Mouse (Mus musculus) limb, embryonic 14.5 days (tissue): ENCODE results near the gene Slc4a8. TPM values are rescaled to one million over a fixed set of nuclear protein-coding genes. Genes with fewer than 3 reads are reported as not detected.

Experiments used
- ATAC-seq: fragments of 200-750 bp; cut with Nextera tagmentation; 2 replicates; pipeline ENCODE4 v1.8.0; 2017; ENCODE audit warnings: low read depth, moderate number of reproducible peaks, moderate TSS enrichment; ENCODE audit not compliant: low FRiP score
- DNase-seq: peaks from one replicate; pipeline ENCODE4 v3.0.0-alpha.2; 2015; ENCODE audit warnings: low spot score
- H3K27ac ChIP-seq: fragments of 300-500 bp; sonication (generic); replicated peaks from 2 replicates; pipeline ENCODE4 v1.5.1; 2014; ENCODE audit warnings: low read depth, mild to moderate bottlenecking, low read length, moderate library complexity, mixed read lengths
- H3K27me3 ChIP-seq: fragments of 300-500 bp; sonication (generic); 2 replicates; pipeline ENCODE4 v1.6.1; 2014; ENCODE audit warnings: low read length, mixed read lengths; ENCODE audit not compliant: control insufficient read depth, insufficient read depth
- H3K36me3 ChIP-seq: fragments of 300-500 bp; sonication (generic); 2 replicates; pipeline ENCODE4 v1.6.1; 2014; ENCODE audit warnings: mild to moderate bottlenecking, low read length, moderate library complexity, mixed read lengths; ENCODE audit not compliant: control insufficient read depth, insufficient read depth
- H3K4me1 ChIP-seq: fragments of 300-500 bp; sonication (generic); 2 replicates; pipeline ENCODE4 v1.6.1; 2014; ENCODE audit warnings: antibody characterized with exemption, low read length, mixed read lengths; ENCODE audit not compliant: control insufficient read depth, insufficient read depth
- H3K4me2 ChIP-seq: fragments of 300-500 bp; sonication (generic); replicated peaks from 2 replicates; pipeline ENCODE4 v1.6.1; 2014; ENCODE audit warnings: low read depth, mild to moderate bottlenecking, low read length, moderate library complexity; ENCODE audit not compliant: severe bottlenecking
- H3K4me3 ChIP-seq: fragments of 300-500 bp; sonication (generic); replicated peaks from 2 replicates; pipeline ENCODE4 v1.5.1; 2014; ENCODE audit warnings: low read length
- H3K9ac ChIP-seq: fragments of 300-500 bp; sonication (generic); 2 replicates; pipeline ENCODE4 v1.6.1; 2014; ENCODE audit warnings: mild to moderate bottlenecking, low read depth, low read length, moderate library complexity; ENCODE audit not compliant: severe bottlenecking
- H3K9me3 ChIP-seq: fragments of 300-500 bp; sonication (generic); 2 replicates; pipeline ENCODE4 v1.6.1; 2016; ENCODE audit warnings: low read length; ENCODE audit not compliant: control insufficient read depth
- POLR2A ChIP-seq: fragments of 200-500 bp; IDR thresholded peaks from 2 replicates; pipeline ENCODE4 v1.8.0; 2012; ENCODE audit warnings: inconsistent platforms, mild to moderate bottlenecking, moderate library complexity, borderline replicate concordance; ENCODE audit not compliant: insufficient read depth, insufficient read length; ENCODE audit errors: extremely low read depth
- WGBS: fragments of 180-500 bp; shearing (Covaris S2); extraction: QIAGEN DNeasy Blood & Tissue Kit; methylation state at CpG from one replicate; pipeline ENCODE4 v1.1.7; 2014; 5-methylcytosine and 5-hydroxymethylcytosine counted together
- polyA plus RNA-seq, 2 experiments: library from polyadenylated mRNA; depleted of rRNA in 1 of 2; stranded (reverse) in 1 of 2; unstranded in 1 of 2; fragments of >200 nt; fragmentation: Nextera tagmentation in 1 of 2; extraction: Ambion mirVana in 1 of 2; gene quantifications; 2 replicates each; pipeline versions ENCODE4 v1.2.1 to v1.2.3; 2012 to 2014

Gene Slc4a8
- polyA plus RNA-seq, 2 experiments: 2.9 to 3.8 TPM

GRCm38 (mm10) chr15:100719217-100719616 lies 42.3 kb upstream of the Slc4a8 start:
- WGBS: 97% methylated on average over 5 of the region's 5 CpGs

GRCm38 (mm10) chr15:100720066-100720465 lies 41.5 kb upstream of the Slc4a8 start:
- no peak for ATAC-seq
- peak; percentile 16 for DNase-seq
- H3K27ac ChIP-seq: no peak overlapping the region
- no peaks in the 10 kb centered on the region for H3K27me3 ChIP-seq
- no peak overlapping the region for H3K4me2 ChIP-seq
- H3K36me3 ChIP-seq: no peaks in the 10 kb centered on the region
- no peaks in the 10 kb centered on the region for H3K4me1 ChIP-seq
- WGBS: 72% methylated on average over 10 of the region's 10 CpGs
- H3K9ac ChIP-seq: no peak overlapping the region
- TF ChIP-seq POLR2A: no peak
- no peak overlapping the region for H3K4me3 ChIP-seq
- 0 out of 2 replicates have a peak, but pooled peaks cover 3% of the 10 kb centered on the region for H3K9me3 ChIP-seq

More at GRCm38 (mm10) chr15:100719217-100719616, 42.3 kb upstream of the Slc4a8 start:
- Histone ChIP-seq H3K27me3 (no peaks in the 10 kb centered on the region), H3K4me3 (no peak overlapping the region), H3K4me1 (no peaks in the 10 kb centered on the region), H3K9ac (no peak overlapping the region), H3K9me3 (0 out of 2 replicates have a peak, but pooled peaks cover 3% of the 10 kb centered on the region), H3K27ac (no peak overlapping the region), H3K4me2 (no peak overlapping the region), H3K36me3 (no peaks in the 10 kb centered on the region)
- DNase-seq: no peak
- no peak for ATAC-seq
- TF ChIP-seq POLR2A: no peak

- DNase-seq (no peak), ATAC-seq (no peak)
- Histone ChIP-seq H3K4me2 (no peak overlapping the region), H3K4me1 (no peaks in the 10 kb centered on the region), H3K9me3 (0 out of 2 replicates have a peak, but pooled peaks cover 3% of the 10 kb centered on the region), H3K36me3 (no peaks in the 10 kb centered on the region), H3K27me3 (no peaks in the 10 kb centered on the region), H3K9ac (no peak overlapping the region), H3K27ac (no peak overlapping the region), H3K4me3 (no peak overlapping the region)
- WGBS: 75% methylated on average over 5 of the region's 5 CpGs
- TF ChIP-seq POLR2A: no peak
Observed at GRCm38 (mm10) chr15:100721445-100721844, 40.1 kb upstream of the Slc4a8 start.

- Histone ChIP-seq H3K27me3 (no peaks in the 10 kb centered on the region), H3K4me2 (no peak overlapping the region), H3K9ac (no peak overlapping the region), H3K27ac (no peak overlapping the region), H3K9me3 (0 out of 2 replicates have a peak, but pooled peaks cover 3% of the 10 kb centered on the region), H3K36me3 (no peaks in the 10 kb centered on the region), H3K4me1 (no peaks in the 10 kb centered on the region), H3K4me3 (no peak overlapping the region)
- no peak for TF ChIP-seq POLR2A
- no peak for ATAC-seq
- 72% methylated on average over 4 of the region's 4 CpGs for WGBS
- DNase-seq: no peak
Observed at GRCm38 (mm10) chr15:100722026-100722425, 39.5 kb upstream of the Slc4a8 start.

GRCm38 (mm10) chr15:100722564-100722963 lies 39.0 kb upstream of the Slc4a8 start:
- H3K36me3 ChIP-seq: no peaks in the 10 kb centered on the region
- H3K9ac ChIP-seq: no peak overlapping the region
- TF ChIP-seq POLR2A: no peak
- peaks cover 1% of the 10 kb centered on the region; the same call in 1 of the 2 replicates for H3K27me3 ChIP-seq
- ATAC-seq: no peak
- no peaks in the 10 kb centered on the region for H3K4me1 ChIP-seq
- no peak overlapping the region for H3K4me2 ChIP-seq
- no peak overlapping the region for H3K27ac ChIP-seq
- no peak for DNase-seq
- H3K9me3 ChIP-seq: 0 out of 2 replicates have a peak, but pooled peaks cover 3% of the 10 kb centered on the region
- no peak overlapping the region for H3K4me3 ChIP-seq
- 74% methylated on average over 6 of the region's 6 CpGs for WGBS
